Mouse (Mus musculus) ES-E14 (cell line): ENCODE measurements around the gene Cpne4. TPM values are rescaled to one million over a fixed set of nuclear protein-coding genes. Genes with fewer than 3 reads are reported as not detected.

Source experiments
- DNase-seq: peaks from one replicate; pipeline ENCODE4 v3.0.0-alpha.2; 2013; ENCODE audit warnings: low read depth, low spot score
- H3K27ac ChIP-seq: 2 replicates; pipeline ENCODE4 v1.5.1; 2012; ENCODE audit warnings: low read depth, mild to moderate bottlenecking, low read length, moderate library complexity, mixed read lengths; ENCODE audit not compliant: poor library complexity, insufficient read depth, severe bottlenecking
- H3K36me3 ChIP-seq: 2 replicates; pipeline ENCODE4 v1.6.1; 2012; ENCODE audit warnings: mild to moderate bottlenecking, low read length, moderate library complexity, mixed read lengths; ENCODE audit not compliant: control insufficient read depth, poor library complexity, insufficient read depth, severe bottlenecking
- H3K4me1 ChIP-seq, 2 experiments: fragments of 150-350 bp in 1 of 2; sonication (generic) in 1 of 2; 2 replicates each; pipeline ENCODE4 v1.6.1; 2012; ENCODE audit warnings: low read length in 2 of 2, mild to moderate bottlenecking in 1 of 2, mixed read lengths in 1 of 2; ENCODE audit not compliant: control insufficient read depth in 2 of 2, insufficient read depth in 2 of 2, poor library complexity in 1 of 2
- H3K4me3 ChIP-seq, 2 experiments: fragments of 150-350 bp in 1 of 2; sonication (generic) in 1 of 2; 2 replicates each; pipeline ENCODE4 v1.5.1; 2012; ENCODE audit warnings: low read length in 2 of 2, low read depth in 1 of 2, mild to moderate bottlenecking in 1 of 2, mixed read lengths in 1 of 2; ENCODE audit not compliant: insufficient read depth in 1 of 2, poor library complexity in 1 of 2, severe bottlenecking in 1 of 2
- H3K9ac ChIP-seq: 2 replicates; pipeline ENCODE4 v1.6.1; 2012; ENCODE audit warnings: low read depth, mild to moderate bottlenecking, low read length, mixed read lengths; ENCODE audit not compliant: poor library complexity, insufficient read depth, severe bottlenecking
- H3K9me3 ChIP-seq: fragments of 150-350 bp; sonication (generic); 2 replicates; pipeline ENCODE4 v1.6.1; 2012; ENCODE audit warnings: low read depth, mild to moderate bottlenecking, low read length; ENCODE audit not compliant: control insufficient read depth, insufficient read depth
- CHD2 ChIP-seq: IDR thresholded peaks from 2 replicates; pipeline ENCODE4 v1.6.1; 2014; ENCODE audit warnings: mild to moderate bottlenecking, low read depth, low read length, inconsistent platforms
- HCFC1 ChIP-seq: IDR thresholded peaks from 2 replicates; pipeline ENCODE4 v1.6.1; 2012; ENCODE audit warnings: low read length, inconsistent platforms, borderline replicate concordance; ENCODE audit not compliant: insufficient read depth
- MAFK ChIP-seq: IDR thresholded peaks from 2 replicates; pipeline ENCODE4 v1.6.1; 2014; ENCODE audit warnings: mild to moderate bottlenecking, low read depth, low read length, inconsistent platforms; ENCODE audit not compliant: insufficient read depth
- ZC3H11A ChIP-seq: IDR thresholded peaks from 2 replicates; pipeline ENCODE4 v1.6.1; 2012; ENCODE audit warnings: low read depth, mild to moderate bottlenecking, inconsistent platforms, low read length, borderline replicate concordance
- ZNF384 ChIP-seq: IDR thresholded peaks from 2 replicates; pipeline ENCODE4 v1.6.1; 2012; ENCODE audit warnings: low read depth, low read length, inconsistent platforms
- in situ Hi-C, 2 experiments: fragments of 600-800 bp; cut with MboI; formaldehyde crosslinking; loops; one replicate each; pipeline ENCODE4 v1.15.1; 2025; ENCODE audit warnings: low sequenced_read_pairs in 2 of 2, inconsistent platforms in 1 of 2; ENCODE audit not compliant: unreplicated experiment in 2 of 2
- total RNA-seq: library from RNA; depleted of rRNA; stranded (reverse); fragments of 300-350 nt; gene quantifications from 2 replicates; pipeline ENCODE4 v1.2.3, GENCODE M21; 2012

The Cpne4 gene
- total RNA-seq, 1 experiment: 0.13 TPM

- Histone ChIP-seq H3K36me3 (no peaks in the 10 kb centered on the region), H3K9ac (no peak overlapping the region), H3K4me3 (no peak overlapping the region), H3K4me1 (no peaks in the 10 kb centered on the region), H3K27ac (no peak overlapping the region), H3K9me3 (no peaks in the 10 kb centered on the region)
- no peak for TF ChIP-seq HCFC1
- TF ChIP-seq ZC3H11A: no peak
- TF ChIP-seq CHD2: no peak
- in situ Hi-C loops: no loop called here
- no peak for DNase-seq
These were observed 354.0 kb downstream of the Cpne4 start for GRCm38 (mm10) chr9:104901118-104901517.

GRCm38 (mm10) chr9:104901827-104902226 is 354.7 kb downstream of the Cpne4 start:
- no peak overlapping the region for H3K4me3 ChIP-seq
- no peak for TF ChIP-seq HCFC1
- no peak for TF ChIP-seq MAFK
- no peak for TF ChIP-seq ZC3H11A
- TF ChIP-seq CHD2: no peak
- no peak for TF ChIP-seq ZNF384
- in situ Hi-C loops: no loop called here

GRCm38 (mm10) chr9:104912686-104913085 is 365.6 kb downstream of the Cpne4 start:
- H3K27ac ChIP-seq: no peak overlapping the region
- TF ChIP-seq ZC3H11A (no peak), MAFK (no peak), CHD2 (no peak), HCFC1 (no peak), ZNF384 (no peak)
- no peaks in the 10 kb centered on the region for H3K9me3 ChIP-seq
- no peak overlapping the region for H3K9ac ChIP-seq
- in situ Hi-C loops: no loop called here
- no peak overlapping the region for H3K4me3 ChIP-seq
- no peaks in the 10 kb centered on the region for H3K36me3 ChIP-seq
- no peaks in the 10 kb centered on the region for H3K4me1 ChIP-seq
- no peak for DNase-seq

More at GRCm38 (mm10) chr9:104901827-104902226, 354.7 kb downstream of the Cpne4 start:
- H3K9ac ChIP-seq: no peak overlapping the region
- no peaks in the 10 kb centered on the region for H3K9me3 ChIP-seq
- no peak overlapping the region for H3K27ac ChIP-seq
- no peaks in the 10 kb centered on the region for H3K36me3 ChIP-seq
- no peak for DNase-seq
- H3K4me1 ChIP-seq: no peaks in the 10 kb centered on the region

- no peak for DNase-seq
- in situ Hi-C loops: no loop called here
- H3K36me3 ChIP-seq: no peaks in the 10 kb centered on the region
- H3K9me3 ChIP-seq: no peaks in the 10 kb centered on the region
- no peaks in the 10 kb centered on the region for H3K4me1 ChIP-seq
- no peak overlapping the region for H3K9ac ChIP-seq
- no peak overlapping the region for H3K27ac ChIP-seq
- no peak overlapping the region for H3K4me3 ChIP-seq
- no peak for TF ChIP-seq ZC3H11A
- no peak for TF ChIP-seq HCFC1
- no peak for TF ChIP-seq ZNF384
- TF ChIP-seq MAFK: no peak
- no peak for TF ChIP-seq CHD2
These were observed 366.2 kb downstream of the Cpne4 start for GRCm38 (mm10) chr9:104913327-104913726.

GRCm38 (mm10) chr9:104921197-104921596 is 374.1 kb downstream of the Cpne4 start:
- DNase-seq: no peak
- Histone ChIP-seq H3K27ac (no peak overlapping the region), H3K4me1 (no peaks in the 10 kb centered on the region), H3K4me3 (no peak overlapping the region), H3K9me3 (no peaks in the 10 kb centered on the region), H3K36me3 (no peaks in the 10 kb centered on the region), H3K9ac (no peak overlapping the region)
- in situ Hi-C loops: no loop called here
- TF ChIP-seq CHD2: no peak
- TF ChIP-seq ZNF384: no peak
- TF ChIP-seq HCFC1: no peak
- TF ChIP-seq MAFK: no peak
- no peak for TF ChIP-seq ZC3H11A
